ENCODE assay signal across 8 mouse cellular contexts in genomic region chr17:84258638-84259261, GRCm38 (mm10).
A peak's percentile ranks its signal among the peaks of the same experiment; 100 is the strongest.
DNase-seq lines count a peak whose midpoint lies in the region; ATAC-seq lines count a peak whose summit lies in the region.

No protein-coding gene starts in this region.

- no peak for ATAC-seq in heart, embryonic 11.5 days (replicated peaks; ENCODE audit: insufficient number of reproducible peaks, low FRiP score, low TSS enrichment)
- ATAC-seq in limb, embryonic 12.5 days (ENCODE audit: insufficient number of reproducible peaks, insufficient read depth, low FRiP score, low TSS enrichment, low read depth): no peak

- peaks cover 11% of the 10 kb centered on the region for H3K4me1 ChIP-seq in heart, embryonic 11.5 days (ENCODE audit: control insufficient read depth, insufficient read depth, low read length)
- H3K4me1 ChIP-seq in limb, embryonic 12.5 days (replicated peaks): peaks cover 62% of the 10 kb centered on the region

- 48% methylated on average over 4 of the region's 4 CpGs for WGBS in heart, embryonic 11.5 days (ENCODE audit: insufficient replicate concordance)
- 53% methylated on average over 4 of the region's 4 CpGs for WGBS in limb, embryonic 12.5 days

- H3K36me3 ChIP-seq in heart, embryonic 11.5 days (ENCODE audit: control insufficient read depth, insufficient read depth, low read length): no peaks in the 10 kb centered on the region
- H3K36me3 ChIP-seq in limb, embryonic 12.5 days: no peaks in the 10 kb centered on the region

- H3K27ac ChIP-seq in heart, embryonic 11.5 days (ENCODE audit: low read depth, low read length): no peak overlapping the region
- peak overlapping the region; percentile 80 for H3K27ac ChIP-seq in limb, embryonic 12.5 days

- no peaks in the 10 kb centered on the region for H3K27me3 ChIP-seq in heart, embryonic 11.5 days (ENCODE audit: control insufficient read depth, insufficient read depth, low read length)
- H3K27me3 ChIP-seq in limb, embryonic 12.5 days: no peaks in the 10 kb centered on the region

- DNase-seq in heart, adult 11 months: peak; percentile 97
- peak; percentile 69 to 74 for DNase-seq in cerebellum, postnatal 10 days
- DNase-seq in heart, postnatal 4 days: peak; percentile 66
- DNase-seq in ovary, postnatal 10 days (ENCODE audit: low spot score): no peak
- no peak for DNase-seq in T-cell, adult 2 months (ENCODE audit: low spot score)
- no peak for DNase-seq in spleen, postnatal 10 days (ENCODE audit: low spot score in 2 of 2)

- no peaks in the 10 kb centered on the region for H3K9me3 ChIP-seq in heart, embryonic 11.5 days (replicated peaks; ENCODE audit: control insufficient read depth, low read length)
- no peaks in the 10 kb centered on the region for H3K9me3 ChIP-seq in limb, embryonic 12.5 days

- H3K4me3 ChIP-seq in heart, embryonic 11.5 days (ENCODE audit: low read depth, low read length): no peak overlapping the region
- no peak overlapping the region for H3K4me3 ChIP-seq in limb, embryonic 12.5 days (replicated peaks)

- H3K4me2 ChIP-seq in heart, embryonic 11.5 days: no peak overlapping the region
- H3K4me2 ChIP-seq in limb, embryonic 12.5 days: no peak overlapping the region

- no peak overlapping the region for H3K9ac ChIP-seq in heart, embryonic 11.5 days (ENCODE audit: low read depth, low read length)
- no peak overlapping the region for H3K9ac ChIP-seq in limb, embryonic 12.5 days (replicated peaks)

Comparison
In these comparisons a context has a peak if more than half of its experiments do, and no peak if none do; other contexts are left out.
1. DNase-seq: peak in heart, adult 11 months (single experiment), cerebellum, postnatal 10 days (2 of 2) and heart, postnatal 4 days (single experiment); none in ovary, postnatal 10 days (single experiment), T-cell, adult 2 months (single experiment) and spleen, postnatal 10 days (0 of 2).